Mouse (Mus musculus): ENCODE measurements around the gene Hip1. TPM values are rescaled to one million over a fixed set of nuclear protein-coding genes. Genes with fewer than 3 reads are reported as not detected.

The Hip1 gene
- total and polyA plus RNA-seq, 3 experiments, result 0.23 to 0.75 TPM; not detected in 1

DNA sequence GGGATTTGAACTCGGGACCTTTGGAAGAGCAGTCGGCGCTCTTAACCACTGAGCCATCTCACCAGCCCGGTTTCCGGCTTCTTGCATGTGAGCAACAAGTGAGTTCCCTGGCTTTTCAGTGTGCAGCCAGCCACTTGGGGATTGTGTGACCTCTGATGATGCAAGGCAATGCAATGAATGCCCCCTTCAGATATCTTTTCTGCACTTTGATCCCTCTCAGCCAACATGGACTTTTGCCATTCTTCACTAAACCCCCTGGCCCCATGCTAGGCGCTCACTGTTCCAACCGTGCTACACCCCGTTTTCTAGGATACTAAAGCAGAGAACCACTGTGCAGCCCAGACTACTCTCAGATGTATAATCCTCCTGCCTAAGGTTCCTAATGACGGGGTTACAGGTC, 139.5 kb downstream of the Hip1 start:
- Histone ChIP-seq H3K4me3 (ENCODE audit: control insufficient read depth in 1 of 2, insufficient read depth in 1 of 2, low read depth in 2 of 2, low read length in 2 of 2) (no peak overlapping the region), H3K9ac (ENCODE audit: control insufficient read depth, low read depth, low read length, poor library complexity, severe bottlenecking) (no peak overlapping the region), H3K79me2 (ENCODE audit: control insufficient read depth, insufficient read depth, low read length, poor library complexity) (no peaks in the 10 kb centered on the region), H3K36me3 (ENCODE audit: control insufficient read depth in 1 of 2, insufficient read depth in 2 of 2, low read length in 2 of 2) (no peaks in the 10 kb centered on the region), H3K9me3 (replicated peaks; ENCODE audit: insufficient read depth, low read length) (no peaks in the 10 kb centered on the region), H3K27me3 (ENCODE audit: control insufficient read depth in 1 of 2, insufficient read depth in 2 of 2, low read length in 2 of 2) (peaks cover 3 to 5% of the 10 kb centered on the region in 2 experiments; a peak in 3 of 4 replicates), H3K27ac (ENCODE audit: control insufficient read depth, low read depth, low read length) (no peak overlapping the region), H3K4me1 (ENCODE audit: control insufficient read depth in 1 of 2, insufficient read depth in 2 of 2, low read length in 2 of 2) (no peaks in the 10 kb centered on the region; a peak in 1 of 4 replicates)
- no peak for TF ChIP-seq SMC3 (IDR thresholded peaks at IDR 0.05; ENCODE audit: low read depth, low read length)
- no peak for TF ChIP-seq GATA1 (IDR thresholded peaks at IDR 0.05; ENCODE audit: low read depth, low read length)
- TF ChIP-seq SIN3A (IDR thresholded peaks at IDR 0.05; ENCODE audit: low read length), result no peak
- no peak for TF ChIP-seq MYB (IDR thresholded peaks at IDR 0.05; ENCODE audit: low read depth, low read length)
- no peak for TF ChIP-seq TCF12 (IDR thresholded peaks at IDR 0.05; ENCODE audit: low read depth, low read length)
- no peak for TF ChIP-seq GABPA (IDR thresholded peaks at IDR 0.05; ENCODE audit: low read depth, low read length)
- TF ChIP-seq USF2 (IDR thresholded peaks at IDR 0.05; ENCODE audit: borderline replicate concordance in 1 of 2, insufficient read depth in 1 of 2, low read depth in 1 of 2, low read length in 2 of 2), result no peak
- no peak for TF ChIP-seq MYC (IDR thresholded peaks at IDR 0.05; ENCODE audit: low read depth, low read length)
- no peak for TF ChIP-seq POLR2AphosphoS2 (IDR thresholded peaks at IDR 0.05; ENCODE audit: low read length)
- no peak for TF ChIP-seq ZMIZ1 (IDR thresholded peaks at IDR 0.05; ENCODE audit: low read depth, low read length)
- no peak for TF ChIP-seq CHD1 (IDR thresholded peaks at IDR 0.05; ENCODE audit: low read depth, low read length)
- no peak for TF ChIP-seq CTCF (IDR thresholded peaks at IDR 0.05 in 2 of 3, conservative IDR thresholded peaks at IDR 0.05 in 1 of 3; ENCODE audit: control insufficient read depth in 1 of 3, insufficient read depth in 1 of 3, low read depth in 2 of 3, low read length in 3 of 3, poor library complexity in 1 of 3, severe bottlenecking in 1 of 3)
- TF ChIP-seq NRF1 (IDR thresholded peaks at IDR 0.05; ENCODE audit: insufficient read depth, low read depth, low read length, poor library complexity, severe bottlenecking), result no peak
- no peak for TF ChIP-seq TAL1 (IDR thresholded peaks at IDR 0.05; ENCODE audit: low read length)
- TF ChIP-seq POLR2A (IDR thresholded peaks at IDR 0.05; ENCODE audit: control insufficient read depth in 1 of 2, insufficient read depth in 1 of 2, low read depth in 1 of 2, low read length in 2 of 2, poor library complexity in 1 of 2), result no peak
- no peak for TF ChIP-seq RCOR1 (IDR thresholded peaks at IDR 0.05; ENCODE audit: low read depth, low read length)
- no peak for TF ChIP-seq MAZ (IDR thresholded peaks at IDR 0.05; ENCODE audit: low read depth, low read length)
- no peak for DNase-seq (ENCODE audit: low read depth, low spot score)

GRCm38 (mm10) chr5:135404623-135405022, 140.3 kb downstream of the Hip1 start:
- no peak for TF ChIP-seq GATA1 (IDR thresholded peaks at IDR 0.05; ENCODE audit: low read depth, low read length)
- TF ChIP-seq MXI1 (IDR thresholded peaks at IDR 0.05; ENCODE audit: low read depth, low read length), result no peak
- no peak for TF ChIP-seq E2F4 (IDR thresholded peaks at IDR 0.05; ENCODE audit: borderline replicate concordance, low read depth, low read length)
- TF ChIP-seq GABPA (IDR thresholded peaks at IDR 0.05; ENCODE audit: low read depth, low read length), result no peak
- no peak for TF ChIP-seq ZC3H11A (IDR thresholded peaks at IDR 0.05; ENCODE audit: low read depth, low read length)
- TF ChIP-seq SIN3A (IDR thresholded peaks at IDR 0.05; ENCODE audit: low read length), result no peak
- TF ChIP-seq KAT2A (conservative IDR thresholded peaks at IDR 0.05; ENCODE audit: low read depth, low read length), result no peak
- no peak for TF ChIP-seq MAFK (IDR thresholded peaks at IDR 0.05; ENCODE audit: borderline replicate concordance, low read depth, low read length)
- TF ChIP-seq MAX (IDR thresholded peaks at IDR 0.05; ENCODE audit: low read length), result no peak
- no peak for TF ChIP-seq CHD2 (IDR thresholded peaks at IDR 0.05; ENCODE audit: low read length)
- TF ChIP-seq TBP (IDR thresholded peaks at IDR 0.05; ENCODE audit: low read depth, low read length), result no peak
- TF ChIP-seq POLR2AphosphoS2 (IDR thresholded peaks at IDR 0.05; ENCODE audit: low read length), result no peak
- no peak for TF ChIP-seq MYC (IDR thresholded peaks at IDR 0.05; ENCODE audit: low read depth, low read length)
- Histone ChIP-seq H3K79me2 (ENCODE audit: control insufficient read depth, insufficient read depth, low read length, poor library complexity) (no peaks in the 10 kb centered on the region), H3K9me3 (replicated peaks; ENCODE audit: insufficient read depth, low read length) (no peaks in the 10 kb centered on the region), H3K4me3 (ENCODE audit: control insufficient read depth in 1 of 2, insufficient read depth in 1 of 2, low read depth in 2 of 2, low read length in 2 of 2) (no peak overlapping the region), H3K27ac (ENCODE audit: control insufficient read depth, low read depth, low read length) (no peak overlapping the region), H3K9ac (ENCODE audit: control insufficient read depth, low read depth, low read length, poor library complexity, severe bottlenecking) (no peak overlapping the region), H3K27me3 (ENCODE audit: control insufficient read depth in 1 of 2, insufficient read depth in 2 of 2, low read length in 2 of 2) (peaks cover 3 to 5% of the 10 kb centered on the region in 2 experiments; a peak in 3 of 4 replicates), H3K4me1 (ENCODE audit: control insufficient read depth in 1 of 2, insufficient read depth in 2 of 2, low read length in 2 of 2) (no peaks in the 10 kb centered on the region; a peak in 1 of 4 replicates), H3K36me3 (ENCODE audit: control insufficient read depth in 1 of 2, insufficient read depth in 2 of 2, low read length in 2 of 2) (no peaks in the 10 kb centered on the region)
- no peak for DNase-seq (ENCODE audit: low read depth, low spot score)

Data from MEL (cell line).